Mouse (Mus musculus) mesoderm, embryonic 11.5 days (tissue): ENCODE results near the gene Mgat3.

Experiments used
- DNase-seq: peaks from one replicate; pipeline ENCODE4 v3.0.0-alpha.2; 2012; ENCODE audit warnings: low read depth, low spot score

Mgat3 gene

DNA sequence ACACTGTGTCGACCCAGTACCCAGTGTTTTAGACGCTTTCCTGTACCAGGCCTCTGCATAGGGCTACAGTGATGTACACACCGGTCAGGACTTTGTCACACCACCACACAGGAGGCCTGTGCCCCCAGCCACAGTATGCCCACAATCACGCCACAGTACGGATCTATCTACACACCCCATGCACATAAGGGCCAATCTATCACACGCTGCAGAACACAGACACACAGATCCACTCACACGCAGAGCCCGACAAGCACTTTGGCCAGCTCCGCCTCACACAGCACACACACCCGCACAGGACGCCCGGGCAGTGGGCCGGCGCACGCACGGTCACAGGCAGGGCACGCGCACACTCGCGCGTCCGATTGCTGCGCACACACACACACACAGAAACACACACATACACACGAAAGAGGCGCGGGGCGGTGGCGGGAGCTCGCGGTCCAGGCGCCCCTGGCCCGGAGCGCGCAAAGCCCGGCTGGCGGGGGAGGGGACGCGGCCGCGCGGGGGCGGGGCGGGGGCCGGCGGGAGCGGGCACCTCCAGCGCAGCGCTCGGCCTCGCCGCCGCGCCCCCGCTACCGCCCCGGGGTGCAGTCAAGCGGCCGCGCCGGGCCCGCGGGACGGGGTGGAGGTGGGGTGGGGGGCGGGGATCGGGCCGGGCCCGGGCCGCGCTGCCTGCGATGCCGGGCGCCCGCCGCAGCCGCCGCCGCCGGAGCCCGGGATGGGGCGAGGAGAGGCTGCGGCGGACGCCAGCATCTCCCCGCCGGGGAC is at the start of gene Mgat3:
Mgat3 (plus strand) TSS at position 721 of the 771 bp plus-strand sequence.
- peak; percentile 65 for DNase-seq

DNA sequence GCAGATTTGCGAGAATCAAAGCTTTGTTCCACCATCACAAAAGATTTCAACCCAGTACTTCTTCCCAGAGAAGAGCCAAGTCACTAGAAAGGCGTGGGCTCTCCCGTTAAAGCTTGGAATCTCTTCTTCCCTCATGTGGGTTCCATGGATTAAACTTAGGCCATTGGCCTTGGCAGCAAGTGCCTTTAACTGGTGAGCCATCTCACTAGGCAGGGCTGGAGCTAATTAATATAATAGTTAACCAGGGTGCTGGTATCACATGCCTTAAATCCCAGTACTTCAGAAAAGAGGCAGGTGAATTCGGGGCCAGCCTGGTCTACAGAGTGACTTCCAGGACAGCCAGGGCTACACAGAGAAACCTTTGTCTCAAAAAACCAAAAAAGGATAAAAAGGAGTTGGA is 48.9 kb upstream of the Mgat3 start:
- no peak for DNase-seq

DNA sequence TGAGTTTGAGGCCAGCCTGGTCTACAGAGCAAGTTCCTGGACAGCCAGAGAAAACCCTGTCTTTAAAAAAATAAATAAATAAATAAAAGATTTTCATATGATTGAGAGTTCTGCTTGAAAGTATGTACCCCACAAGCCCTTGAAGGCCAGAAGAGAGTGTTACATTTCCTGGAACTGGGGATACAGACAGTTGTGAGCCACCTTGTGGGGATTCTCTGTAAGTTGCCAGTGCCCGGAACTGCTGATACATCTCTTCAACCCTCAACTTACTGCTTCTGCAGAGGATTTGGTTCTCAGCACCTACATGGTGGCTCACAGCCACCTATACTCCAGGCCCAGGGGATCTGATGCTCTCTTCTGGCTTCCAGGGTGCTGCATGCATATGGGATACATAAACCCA is 46.3 kb upstream of the Mgat3 start:
- no peak for DNase-seq

DNA sequence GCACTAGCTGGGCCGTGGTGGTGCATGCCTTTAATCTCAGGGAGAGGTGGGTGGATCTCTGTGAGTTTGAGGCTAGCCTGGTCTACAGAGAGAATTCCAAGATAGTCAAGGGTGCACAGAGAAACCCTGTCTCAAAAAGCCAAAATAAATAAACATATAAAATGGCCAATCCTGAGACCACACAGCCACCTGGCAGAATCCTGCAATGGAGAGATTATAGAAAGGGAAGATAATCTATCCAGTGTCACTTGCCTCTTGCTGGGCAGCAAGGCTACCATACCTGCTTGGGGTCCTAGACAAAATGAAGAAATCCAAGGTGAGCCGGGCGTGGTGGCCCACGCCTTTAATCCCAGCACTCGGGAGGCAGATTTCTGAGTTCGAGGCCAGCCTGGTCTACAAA is 43.5 kb upstream of the Mgat3 start:
- no peak for DNase-seq

DNA sequence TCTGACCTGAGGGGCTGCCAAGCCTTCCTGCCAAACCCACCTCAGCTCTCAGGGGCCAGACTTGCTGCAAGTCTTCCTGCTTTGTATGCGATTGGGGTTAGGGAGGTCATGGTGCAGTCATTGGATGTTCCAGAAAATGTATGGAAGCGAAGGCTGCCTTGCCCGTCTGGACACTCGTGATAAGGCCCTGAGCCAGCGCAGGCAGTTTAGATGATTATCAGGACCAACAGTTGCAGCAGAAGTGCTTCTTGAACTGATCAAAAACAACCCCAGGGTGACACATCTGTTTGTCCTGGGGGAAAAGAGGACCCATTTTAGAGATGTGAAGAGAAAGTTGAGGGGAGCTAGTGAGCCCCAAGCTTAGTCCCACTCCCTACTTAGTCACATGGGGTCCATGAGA is 42.8 kb upstream of the Mgat3 start:
- no peak for DNase-seq

DNA sequence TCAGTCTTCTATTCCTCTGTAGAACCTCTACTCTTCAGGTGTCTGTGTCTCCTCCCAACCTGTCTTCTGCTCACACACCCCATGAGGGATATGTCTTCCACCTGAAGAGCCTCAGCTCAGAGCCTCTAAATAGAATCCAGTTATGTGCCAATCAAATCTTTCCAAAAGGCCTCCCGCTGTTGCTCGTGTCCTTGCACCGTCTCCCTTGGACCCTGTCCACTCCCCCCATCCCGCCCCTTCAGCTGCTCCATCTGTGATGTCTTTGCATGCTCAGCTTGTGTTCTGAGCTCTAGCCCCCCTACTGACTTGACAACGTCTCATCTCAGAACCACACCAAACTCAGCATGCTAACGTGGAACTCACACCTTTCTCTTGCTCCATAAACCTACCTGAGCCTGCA is 42.1 kb upstream of the Mgat3 start:
- DNase-seq = no peak

DNA sequence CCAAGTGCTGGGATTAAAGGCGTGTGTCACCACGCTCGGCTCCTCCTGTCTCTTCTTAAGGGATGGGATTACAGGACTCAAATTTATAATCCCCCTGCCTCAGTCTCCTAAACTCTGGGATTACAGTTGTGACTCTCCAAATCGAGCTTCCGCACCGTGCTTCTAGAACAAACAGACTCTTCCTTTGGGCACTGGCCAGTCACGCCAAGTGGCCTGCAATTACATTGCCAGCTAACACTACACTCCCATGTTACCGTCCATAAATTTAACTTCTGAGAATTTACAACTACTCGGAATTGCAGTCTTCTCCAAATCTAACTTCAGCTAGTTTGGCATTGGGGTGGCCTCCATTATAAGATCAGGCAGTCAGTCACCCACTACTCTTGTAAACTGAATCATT is 41.1 kb upstream of the Mgat3 start:
- no peak for DNase-seq

DNA sequence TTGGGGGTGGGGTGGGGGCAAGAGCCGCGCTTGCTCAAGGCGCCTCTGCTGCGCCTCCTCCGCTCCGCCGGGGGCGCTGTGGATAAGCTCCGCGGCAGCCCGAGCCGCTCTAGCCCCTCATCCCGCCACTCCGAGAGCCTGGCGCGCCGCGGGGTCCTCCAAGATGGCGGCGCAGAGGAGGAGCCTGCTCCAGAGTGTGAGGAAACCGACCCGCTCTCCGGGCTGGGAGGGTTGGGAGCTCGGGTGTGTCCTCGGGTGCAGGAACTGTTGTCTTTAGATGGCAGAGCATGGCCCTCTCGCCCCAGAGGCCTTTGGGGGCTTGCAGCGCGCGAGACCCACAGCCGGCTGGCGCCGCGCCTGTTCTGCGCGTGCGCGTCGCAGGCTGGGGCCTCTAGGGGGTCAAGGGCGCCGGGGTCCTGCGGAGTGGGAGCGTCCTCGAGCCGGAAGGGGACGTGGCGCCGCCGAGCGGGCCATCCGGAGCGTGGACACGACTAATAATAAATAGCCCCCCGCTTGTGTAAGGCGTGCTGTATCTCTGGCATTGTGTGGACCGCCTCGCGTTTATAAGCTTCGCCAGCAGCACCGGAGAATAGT is 40.4 kb upstream of the Mgat3 start, which contains the start of gene Tab1:
Tab1 (plus strand) TSS at position 135 of the 594 bp plus-strand sequence.
- peak; percentile 96 for DNase-seq

DNA sequence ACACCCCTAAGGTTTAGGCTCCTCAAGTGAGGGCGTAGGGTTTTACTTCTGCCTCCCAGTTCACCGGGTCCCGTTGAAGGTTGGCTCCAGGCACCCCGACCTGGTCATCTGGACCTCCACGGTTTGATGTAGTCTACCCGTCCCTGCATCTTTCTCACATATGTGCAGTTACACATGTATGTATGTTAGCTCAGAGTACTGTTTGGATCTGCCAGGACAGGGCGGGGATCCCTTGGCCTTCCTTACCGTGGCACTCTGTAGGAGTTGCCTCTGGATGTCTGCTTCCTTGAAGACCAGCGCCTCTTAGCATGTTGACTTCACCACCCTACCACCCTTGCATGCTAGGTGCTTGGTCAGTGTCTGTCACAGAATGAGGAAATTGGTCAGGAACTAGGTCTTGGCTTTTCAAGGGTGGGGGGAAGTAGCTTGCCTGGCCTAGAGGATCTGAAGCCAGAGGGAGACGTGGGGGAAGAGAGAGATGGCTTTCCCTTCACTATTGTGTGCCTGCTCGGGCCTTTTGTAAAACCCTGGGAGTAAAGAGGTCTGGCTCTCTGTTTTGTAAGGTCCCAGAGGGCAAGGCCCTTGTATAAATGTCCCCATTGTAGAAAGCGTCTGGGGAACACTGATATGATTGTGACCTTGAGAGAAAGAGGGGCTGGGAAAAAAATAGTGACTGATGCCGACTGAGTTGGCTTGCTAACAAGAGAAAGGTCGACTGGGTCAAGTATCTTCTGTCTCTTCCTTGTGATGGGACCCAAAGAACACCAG is 39.7 kb upstream of the Mgat3 start:
- peak; percentile 39 for DNase-seq

DNA sequence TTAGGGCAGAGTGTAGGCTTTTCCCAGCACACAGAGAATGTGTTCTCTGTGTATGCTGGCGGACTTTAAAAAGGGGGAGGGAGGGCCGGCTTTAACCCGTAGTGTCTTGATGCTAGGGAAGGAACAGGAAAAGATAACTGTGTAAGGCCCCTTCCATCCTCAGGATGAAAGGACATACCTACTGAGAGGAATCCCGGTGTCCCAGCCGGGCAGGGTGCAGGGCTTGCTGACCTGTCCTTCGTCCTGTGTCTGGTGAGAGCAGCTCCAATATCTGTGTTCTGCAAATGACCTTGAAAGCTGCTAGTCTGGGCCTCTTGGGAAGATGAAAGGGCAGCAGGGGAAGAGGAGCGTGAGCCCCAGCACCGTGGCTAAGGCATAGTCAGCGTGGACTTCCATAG is 39.1 kb upstream of the Mgat3 start:
- no peak for DNase-seq

DNA sequence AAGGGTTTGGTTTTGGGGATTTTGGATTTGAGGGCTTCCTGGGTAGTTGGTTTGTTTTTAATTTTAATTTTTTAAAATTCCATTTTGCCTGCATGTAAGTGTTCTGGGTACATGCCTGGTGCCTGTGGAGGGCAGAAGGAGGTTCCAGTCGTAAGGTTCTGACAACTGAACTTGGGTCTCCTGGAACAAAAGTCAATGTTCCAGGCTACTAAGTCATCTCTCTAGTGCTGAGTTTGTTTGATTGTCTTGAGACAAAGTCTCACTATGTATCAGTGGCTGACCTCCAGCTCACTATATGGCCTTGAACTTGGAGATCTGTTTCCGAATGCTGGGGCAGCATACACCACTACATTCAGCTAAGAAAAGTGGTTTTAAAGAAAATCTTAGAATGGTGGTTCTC is 38.0 kb upstream of the Mgat3 start:
- no peak for DNase-seq

DNA sequence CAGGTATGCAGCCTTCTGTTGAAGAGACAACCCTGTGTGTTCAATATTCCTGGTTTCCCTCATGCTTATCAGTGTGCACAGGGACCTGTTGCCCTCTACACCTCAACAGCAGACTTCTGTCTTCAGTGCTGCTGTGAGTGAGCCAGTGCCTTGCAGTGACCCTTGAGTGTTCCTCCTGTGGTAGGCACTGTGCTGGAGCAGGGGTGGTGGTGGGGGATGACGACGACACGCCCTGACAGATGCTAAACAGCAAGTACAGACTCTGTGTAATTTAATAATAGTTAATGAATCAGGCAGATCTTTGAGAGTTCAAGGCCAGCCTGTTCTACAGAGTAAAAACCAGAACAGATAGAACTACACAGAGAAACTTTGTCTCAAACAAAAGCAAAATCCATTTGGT is 36.9 kb upstream of the Mgat3 start:
- DNase-seq = no peak

DNA sequence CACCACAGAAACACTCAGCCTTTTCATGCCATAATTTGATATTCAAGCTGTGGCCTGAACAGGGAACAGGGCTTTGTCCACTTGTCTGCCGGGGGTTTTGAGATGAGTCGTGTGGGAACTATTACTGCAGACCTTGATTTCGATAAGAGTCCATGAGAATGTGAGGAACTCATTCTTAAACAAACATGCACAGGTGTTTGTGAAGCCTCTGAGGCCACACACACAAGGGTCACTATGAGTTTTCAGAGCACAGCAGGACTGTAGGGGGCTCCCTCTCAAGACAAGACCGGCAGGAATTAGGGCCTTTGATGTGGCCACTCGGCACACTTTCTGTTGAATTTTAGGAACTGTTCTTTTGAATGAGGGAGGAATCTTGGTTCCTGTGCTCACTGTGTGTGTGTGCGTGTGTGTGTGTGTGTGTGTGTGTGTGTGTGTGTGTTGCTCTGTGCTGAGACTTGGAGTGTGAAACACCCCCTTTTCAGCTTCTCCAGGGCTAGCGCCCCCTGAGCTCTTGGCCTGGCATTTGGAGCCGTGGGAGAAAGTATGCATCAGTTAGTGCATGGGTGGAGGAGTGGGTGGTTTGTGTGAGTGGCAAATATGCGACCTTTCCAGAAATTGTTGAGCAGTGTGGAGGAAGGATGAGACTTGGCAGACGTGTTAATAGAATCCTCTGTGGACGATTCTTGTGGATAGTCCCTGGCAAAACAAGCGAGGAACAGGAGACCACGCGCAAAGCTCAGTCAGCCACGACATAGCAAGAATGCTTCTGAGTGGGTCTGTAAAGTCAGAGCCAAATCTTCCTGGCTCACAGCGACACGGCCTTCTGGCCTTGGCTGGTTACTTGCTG is 35.4 kb upstream of the Mgat3 start:
- no peak for DNase-seq

DNA sequence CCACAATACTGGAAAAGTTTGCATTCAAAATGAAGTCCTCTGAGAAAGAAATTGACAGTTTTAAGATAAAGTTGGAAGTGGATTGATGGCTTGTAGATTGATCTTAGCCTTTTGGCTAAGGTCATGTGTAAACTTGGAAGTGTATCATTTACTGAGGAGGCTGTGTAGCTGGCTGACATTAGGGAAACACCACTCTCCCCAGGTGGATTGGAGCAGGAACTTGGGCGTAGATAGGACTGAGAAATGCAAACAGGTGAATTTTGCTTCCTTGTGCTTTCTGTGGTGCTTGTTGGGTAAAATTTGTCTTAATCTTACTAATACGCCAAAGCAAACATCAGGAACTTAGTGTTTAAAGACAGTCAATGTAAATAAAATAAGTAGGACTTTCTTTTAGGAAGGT is 33.2 kb upstream of the Mgat3 start:
- DNase-seq = no peak

DNA sequence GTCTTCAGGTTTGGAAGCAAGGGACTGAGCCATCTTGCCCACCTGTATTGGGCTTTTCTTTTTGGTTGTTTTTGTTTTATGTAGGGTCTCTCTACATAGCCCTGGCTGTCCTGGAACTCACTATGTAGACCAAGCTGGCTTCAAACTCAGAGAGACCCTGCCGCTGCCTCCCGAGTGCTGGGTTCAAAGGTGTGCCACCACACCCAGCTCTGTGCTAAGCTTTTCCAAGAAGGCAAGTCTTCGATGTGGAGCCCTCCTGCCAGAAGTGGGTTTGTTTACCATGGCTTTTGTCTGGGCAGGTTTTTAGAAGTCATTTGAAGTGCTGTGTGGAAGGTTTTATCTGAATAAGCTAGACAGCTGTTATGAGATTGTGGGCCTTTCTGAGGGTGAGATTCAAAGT is 32.6 kb upstream of the Mgat3 start:
- DNase-seq = no peak

DNA sequence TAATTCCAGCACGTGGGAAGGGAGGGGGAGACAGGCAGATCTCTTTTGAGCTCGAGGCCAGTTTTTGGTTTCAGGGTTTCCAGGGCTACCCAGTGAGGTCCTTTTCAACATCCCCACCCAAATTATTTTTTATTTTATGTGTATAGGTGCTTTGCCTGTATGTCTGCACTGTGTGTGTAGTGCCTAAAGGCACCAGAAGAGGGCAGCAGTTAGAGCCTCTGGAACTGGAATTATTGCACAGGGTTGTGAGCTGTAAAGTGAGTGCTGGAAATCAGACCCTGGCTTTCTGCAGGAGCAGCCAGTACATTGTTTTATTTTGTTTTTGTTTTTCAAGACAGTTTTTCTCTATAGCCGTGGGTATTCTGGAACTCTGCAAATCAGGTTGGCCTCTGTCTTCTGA is 31.4 kb upstream of the Mgat3 start:
- DNase-seq = no peak

DNA sequence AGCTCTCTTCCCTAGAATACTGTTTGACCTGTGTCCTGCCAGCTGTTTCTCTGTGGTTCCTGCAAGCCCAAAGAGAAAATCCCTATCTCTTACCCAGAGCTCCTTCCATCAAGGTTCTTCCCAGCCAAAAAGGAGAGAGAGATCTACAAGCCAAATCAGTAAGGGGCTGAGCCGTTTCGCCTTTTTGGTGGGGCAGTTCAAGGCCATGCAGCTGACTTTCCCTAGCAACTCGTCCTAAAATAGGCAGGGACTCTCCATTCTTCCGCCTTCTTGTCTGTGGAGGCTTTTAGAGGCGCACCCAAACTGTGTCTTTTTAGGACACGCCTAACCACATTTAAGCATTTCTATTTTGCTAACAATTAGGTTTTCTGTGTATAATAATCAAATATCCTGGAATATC is 29.8 kb upstream of the Mgat3 start:
- DNase-seq = no peak

DNA sequence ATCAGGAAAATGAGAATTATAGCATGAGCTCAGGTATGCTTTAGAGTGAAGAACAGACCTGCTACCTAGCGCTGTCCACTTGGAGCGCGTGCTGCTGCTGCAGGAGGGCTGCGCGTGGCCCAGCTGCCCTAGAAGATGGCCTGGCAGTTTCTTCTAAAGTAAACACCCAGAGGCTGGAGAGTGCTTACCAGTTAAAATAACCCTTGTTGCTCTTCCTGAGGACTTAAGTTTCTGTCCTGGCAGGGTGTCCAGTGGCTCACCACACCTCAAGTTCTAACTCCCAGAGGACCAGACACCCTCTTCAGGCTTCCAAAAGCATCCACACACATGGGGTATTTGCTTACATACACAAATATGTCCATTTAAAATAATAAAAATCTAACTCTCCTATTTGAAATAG is 28.1 kb upstream of the Mgat3 start:
- no peak for DNase-seq

DNA sequence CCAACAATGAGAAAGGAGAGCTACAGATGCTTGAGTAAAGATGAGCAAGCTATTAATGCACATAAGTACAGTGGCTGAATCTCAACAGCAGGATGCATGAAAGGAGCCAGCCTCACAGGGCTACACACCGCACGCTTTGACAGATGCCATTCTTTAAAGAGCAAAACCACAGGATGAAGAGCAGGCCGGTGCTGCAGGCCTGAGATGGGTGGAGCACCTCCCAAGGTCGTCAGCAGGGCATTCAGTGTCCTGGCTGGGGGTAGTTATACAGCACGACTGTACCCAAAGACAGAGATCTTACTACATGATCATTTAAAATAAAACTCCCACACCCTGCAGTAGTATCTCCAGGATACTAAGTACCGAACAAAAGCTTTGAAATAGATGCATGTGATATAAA is 27.4 kb upstream of the Mgat3 start:
- DNase-seq = no peak

DNA sequence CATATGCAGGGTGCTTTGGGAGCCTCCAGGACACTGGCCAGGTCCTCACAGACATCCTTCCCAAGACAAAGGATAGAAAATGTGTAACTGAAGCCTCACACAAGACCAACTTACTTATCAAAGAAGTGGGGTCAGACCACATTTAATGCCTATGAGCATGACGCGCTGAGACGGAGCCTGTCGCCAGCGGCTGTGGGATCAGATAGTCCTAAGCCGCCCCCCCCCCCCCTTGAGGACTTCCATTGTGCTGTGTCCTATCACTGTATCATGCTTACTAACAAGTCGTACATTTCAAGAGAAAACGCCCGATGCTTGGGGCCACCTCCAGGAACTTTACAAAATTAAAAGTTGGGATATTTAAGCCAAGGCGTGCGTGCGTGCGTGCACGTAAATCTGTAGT is 26.4 kb upstream of the Mgat3 start:
- no peak for DNase-seq

DNA sequence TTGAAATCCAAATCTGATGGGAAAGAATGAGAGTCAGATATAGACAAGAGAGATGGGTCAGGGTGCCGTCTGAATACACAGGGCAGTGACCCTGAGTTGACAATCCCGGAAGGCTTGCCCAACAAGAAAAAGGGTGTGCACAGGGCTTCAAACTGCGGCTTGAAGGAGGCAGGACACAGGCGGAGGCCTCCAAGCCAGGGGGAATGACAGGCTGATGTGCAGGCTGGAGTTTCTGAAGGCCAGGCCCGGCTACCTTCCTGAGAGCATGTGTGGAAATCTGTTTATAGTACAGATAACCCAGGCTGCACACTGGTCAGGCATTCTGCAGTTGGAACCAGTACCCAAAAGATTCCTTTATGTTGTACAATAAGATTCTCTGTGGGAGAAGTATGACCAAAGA is 26.0 kb upstream of the Mgat3 start:
- no peak for DNase-seq

DNA sequence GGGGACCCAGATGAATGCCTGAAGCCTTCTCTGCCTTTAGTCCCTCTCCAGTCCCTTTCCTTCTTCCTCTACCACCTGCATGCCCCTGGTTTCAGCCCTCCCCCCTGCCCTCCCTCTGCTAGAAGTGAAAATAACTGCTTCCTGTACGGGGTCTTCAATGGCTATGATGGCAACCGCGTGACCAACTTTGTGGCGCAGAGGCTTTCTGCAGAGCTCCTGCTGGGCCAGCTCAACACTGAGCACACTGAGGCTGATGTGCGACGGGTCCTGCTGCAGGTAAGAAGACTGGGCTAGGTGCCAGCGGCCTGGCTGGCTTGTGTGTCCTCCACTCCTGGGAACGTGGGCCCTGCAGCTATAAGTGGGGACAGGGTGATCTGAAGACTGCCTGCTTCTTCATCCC is 25.0 kb upstream of the Mgat3 start:
- DNase-seq = no peak
